Mouse (Mus musculus) kidney, postnatal 4 days (tissue): Measurements from ENCODE around the gene Col27a1.

Source experiments
- DNase-seq, 2 experiments: peaks; one replicate each; pipeline ENCODE4 v3.0.0; 2021; ENCODE audit warnings: mixed read lengths in 2 of 2

The Col27a1 gene

DNA sequence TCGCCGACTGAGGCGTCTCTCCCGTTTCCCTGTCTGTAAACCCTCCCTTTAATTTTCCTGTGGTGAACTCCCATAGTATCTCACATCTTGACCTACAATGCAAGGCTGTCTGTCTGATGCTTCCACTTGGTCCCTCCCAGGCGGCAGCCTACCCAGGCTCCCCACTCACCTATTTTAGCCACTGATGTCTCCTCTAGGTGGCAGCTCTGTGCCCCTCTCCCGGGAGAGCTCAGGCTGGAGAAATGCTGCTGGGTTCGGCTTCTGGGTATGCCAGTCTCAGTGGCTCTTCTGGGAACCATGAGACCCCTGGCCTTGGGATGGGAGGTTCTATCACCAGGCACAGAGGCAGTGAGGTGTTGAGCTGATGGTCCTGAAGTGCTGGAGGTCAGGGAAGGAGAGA lies 163.7 kb downstream of the Col27a1 start:
- peak in 1 of 2 experiments; percentile 16 for DNase-seq

DNA sequence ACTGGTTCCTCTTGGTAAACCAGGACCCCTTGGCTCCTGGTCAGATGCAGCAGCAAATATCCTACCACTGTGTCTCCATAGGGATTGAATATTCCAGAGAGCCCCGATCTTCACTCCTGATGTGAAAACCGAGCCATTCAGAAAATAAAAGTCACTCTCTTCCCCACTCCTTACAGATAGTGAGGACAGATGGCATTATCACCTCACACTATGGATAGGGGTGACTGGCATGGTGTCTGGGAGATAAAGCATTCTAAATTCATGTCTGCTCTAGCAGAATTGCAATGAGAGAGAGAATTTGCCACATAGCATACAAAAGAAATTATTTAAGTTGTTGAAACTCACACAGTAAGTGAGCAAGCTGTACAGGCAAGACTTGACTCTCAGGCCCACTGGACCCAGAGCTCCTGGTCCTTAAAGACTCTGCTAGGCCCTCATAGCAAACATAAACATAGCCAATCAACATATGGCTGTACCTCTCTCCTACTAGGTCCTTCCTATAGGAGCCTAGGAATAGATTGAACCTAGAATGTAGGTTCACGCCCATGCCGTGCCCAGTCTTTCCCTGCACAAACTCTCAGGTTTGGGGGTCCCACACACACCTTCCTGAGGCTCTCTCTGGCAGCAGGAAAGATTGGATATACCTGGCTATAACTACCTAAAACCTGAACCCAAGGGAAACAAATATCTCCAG lies 169.0 kb downstream of the Col27a1 start:
- no peak for DNase-seq

DNA sequence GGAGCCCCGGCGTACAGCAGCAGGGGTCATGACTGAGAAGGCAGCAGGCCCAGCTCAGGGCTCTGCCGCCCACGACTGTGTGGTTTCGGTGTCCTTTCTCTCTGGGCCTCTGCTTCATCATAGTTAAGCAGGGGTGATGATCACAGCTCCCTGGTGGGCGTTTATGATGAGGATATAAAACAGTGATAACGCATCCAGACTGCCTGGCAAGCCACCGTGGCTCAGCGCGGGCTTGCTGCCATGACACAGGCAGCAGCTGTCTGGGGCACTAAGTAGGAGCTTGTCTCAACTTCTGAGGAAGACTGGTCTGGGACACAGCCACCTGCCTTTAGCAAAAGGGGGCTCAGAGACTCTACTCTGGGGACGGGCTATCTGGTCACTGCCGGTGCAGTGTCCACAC lies 169.7 kb downstream of the Col27a1 start:
- DNase-seq: no peak

DNA sequence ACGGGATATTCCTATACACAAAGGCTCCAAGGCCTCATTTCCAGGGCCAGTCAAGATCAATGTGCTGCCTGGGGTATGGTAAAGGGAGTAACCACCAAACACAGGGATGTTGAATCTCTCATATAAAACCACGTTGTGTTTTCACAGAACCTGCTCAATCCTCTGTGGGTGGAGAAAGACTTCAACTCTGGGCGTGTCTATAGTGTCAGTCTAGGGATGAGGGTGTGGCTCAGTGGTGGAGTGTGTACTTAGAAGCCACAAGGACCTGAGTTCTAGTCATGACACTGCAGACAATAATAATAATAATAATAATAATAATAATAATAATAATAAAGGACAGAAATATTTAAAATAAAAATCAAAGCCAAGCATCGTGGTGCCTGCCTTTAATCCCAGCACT lies 170.5 kb downstream of the Col27a1 start:
- DNase-seq: no peak
